Mouse (Mus musculus): ENCODE data around the gene Gm43552. TPM values are rescaled to one million over a fixed set of nuclear protein-coding genes. Genes with fewer than 3 reads are reported as not detected.

Gene Gm43552
- polyA plus RNA-seq, 1 experiment from 2014 or later = not detected

GRCm38 (mm10) chr5:65428321-65428720 lies 64.3 kb downstream of the Gm43552 start:
- Histone ChIP-seq H3K9me3 (ENCODE audit: low read depth, low read length) (no peaks in the 10 kb centered on the region), H3K27me3 (ENCODE audit: insufficient read depth, low read length) (no peaks in the 10 kb centered on the region), H3K4me2 (no peak overlapping the region), H3K27ac (ENCODE audit: low read depth) (no peak overlapping the region), H3K36me3 (ENCODE audit: insufficient read depth) (peaks cover 33% of the 10 kb centered on the region; the same call in 1 of the 2 replicates), H3K4me3 (ENCODE audit: low read depth, low read length) (no peak overlapping the region), H3K4me1 (ENCODE audit: insufficient read depth) (no peaks in the 10 kb centered on the region), H3K9ac (no peak overlapping the region)
- DNase-seq (no peak), ATAC-seq (ENCODE audit: insufficient read depth) (no peak)
- 45% methylated on average over 4 of the region's 4 CpGs for WGBS
- TF ChIP-seq CTCF (IDR thresholded peaks at IDR 0.05; ENCODE audit: low read depth) = no peak

GRCm38 (mm10) chr5:65425251-65425650 lies 67.4 kb downstream of the Gm43552 start:
- no peak for DNase-seq
- WGBS = 79% methylated on average over 5 of the region's 5 CpGs
- no peak overlapping the region for H3K4me3 ChIP-seq (ENCODE audit: low read depth, low read length)
- no peak overlapping the region for H3K27ac ChIP-seq (ENCODE audit: low read depth)
- no peaks in the 10 kb centered on the region for H3K27me3 ChIP-seq (ENCODE audit: insufficient read depth, low read length)
- no peak overlapping the region for H3K9ac ChIP-seq
- H3K36me3 ChIP-seq (ENCODE audit: insufficient read depth) = peaks cover 56% of the 10 kb centered on the region
- no peak for TF ChIP-seq CTCF (IDR thresholded peaks at IDR 0.05; ENCODE audit: low read depth)
- H3K4me2 ChIP-seq = no peak overlapping the region
- ATAC-seq (ENCODE audit: insufficient read depth) = no peak
- H3K4me1 ChIP-seq (ENCODE audit: insufficient read depth) = no peaks in the 10 kb centered on the region
- H3K9me3 ChIP-seq (ENCODE audit: low read depth, low read length) = no peaks in the 10 kb centered on the region

GRCm38 (mm10) chr5:65424215-65424614 lies 68.4 kb downstream of the Gm43552 start:
- DNase-seq (no peak), ATAC-seq (ENCODE audit: insufficient read depth) (no peak)
- 70% methylated on average over 6 of the region's 6 CpGs for WGBS
- H3K36me3 ChIP-seq (ENCODE audit: insufficient read depth) = peaks cover 63% of the 10 kb centered on the region
- no peaks in the 10 kb centered on the region for H3K27me3 ChIP-seq (ENCODE audit: insufficient read depth, low read length)
- H3K9me3 ChIP-seq (ENCODE audit: low read depth, low read length) = no peaks in the 10 kb centered on the region
- H3K4me1 ChIP-seq (ENCODE audit: insufficient read depth) = no peaks in the 10 kb centered on the region
- H3K4me2 ChIP-seq = no peak overlapping the region
- H3K27ac ChIP-seq (ENCODE audit: low read depth) = no peak overlapping the region
- no peak overlapping the region for H3K9ac ChIP-seq
- no peak for TF ChIP-seq CTCF (IDR thresholded peaks at IDR 0.05; ENCODE audit: low read depth)
- H3K4me3 ChIP-seq (ENCODE audit: low read depth, low read length) = no peak overlapping the region

- H3K4me2 ChIP-seq = no peak overlapping the region
- H3K9ac ChIP-seq = no peak overlapping the region
- H3K36me3 ChIP-seq (ENCODE audit: insufficient read depth) = peaks cover 74% of the 10 kb centered on the region
- H3K4me1 ChIP-seq (ENCODE audit: insufficient read depth) = no peaks in the 10 kb centered on the region
- ATAC-seq (ENCODE audit: insufficient read depth) = no peak
- WGBS = 91% methylated on average over 8 of the region's 8 CpGs
- no peak overlapping the region for H3K4me3 ChIP-seq (ENCODE audit: low read depth, low read length)
- TF ChIP-seq CTCF (IDR thresholded peaks at IDR 0.05; ENCODE audit: low read depth) = no peak
- no peaks in the 10 kb centered on the region for H3K9me3 ChIP-seq (ENCODE audit: low read depth, low read length)
- no peak for DNase-seq
- no peaks in the 10 kb centered on the region for H3K27me3 ChIP-seq (ENCODE audit: insufficient read depth, low read length)
- H3K27ac ChIP-seq (ENCODE audit: low read depth) = no peak overlapping the region
Observed at GRCm38 (mm10) chr5:65422803-65423202, 69.8 kb downstream of the Gm43552 start.

GRCm38 (mm10) chr5:65420822-65421221 lies 71.8 kb downstream of the Gm43552 start:
- Histone ChIP-seq H3K27ac (ENCODE audit: low read depth) (no peak overlapping the region), H3K9ac (no peak overlapping the region), H3K27me3 (ENCODE audit: insufficient read depth, low read length) (no peaks in the 10 kb centered on the region), H3K4me1 (ENCODE audit: insufficient read depth) (no peaks in the 10 kb centered on the region), H3K4me2 (no peak overlapping the region), H3K4me3 (ENCODE audit: low read depth, low read length) (no peak overlapping the region), H3K9me3 (ENCODE audit: low read depth, low read length) (no peaks in the 10 kb centered on the region), H3K36me3 (ENCODE audit: insufficient read depth) (peaks cover 78% of the 10 kb centered on the region)
- DNase-seq = no peak
- no peak for ATAC-seq (ENCODE audit: insufficient read depth)
- 75% methylated on average over 6 of the region's 6 CpGs for WGBS
- no peak for TF ChIP-seq CTCF (IDR thresholded peaks at IDR 0.05; ENCODE audit: low read depth)

GRCm38 (mm10) chr5:65419136-65419535 lies 73.5 kb downstream of the Gm43552 start:
- H3K4me3 ChIP-seq (ENCODE audit: low read depth, low read length) = no peak overlapping the region
- TF ChIP-seq CTCF (IDR thresholded peaks at IDR 0.05; ENCODE audit: low read depth) = no peak
- 79% methylated on average over 10 of the region's 10 CpGs for WGBS
- no peak overlapping the region for H3K27ac ChIP-seq (ENCODE audit: low read depth)
- H3K36me3 ChIP-seq (ENCODE audit: insufficient read depth) = peaks cover 70% of the 10 kb centered on the region
- H3K4me2 ChIP-seq = no peak overlapping the region
- DNase-seq (no peak), ATAC-seq (ENCODE audit: insufficient read depth) (no peak)
- H3K4me1 ChIP-seq (ENCODE audit: insufficient read depth) = no peaks in the 10 kb centered on the region
- H3K27me3 ChIP-seq (ENCODE audit: insufficient read depth, low read length) = no peaks in the 10 kb centered on the region
- H3K9me3 ChIP-seq (ENCODE audit: low read depth, low read length) = no peaks in the 10 kb centered on the region
- H3K9ac ChIP-seq = no peak overlapping the region

GRCm38 (mm10) chr5:65415653-65416458 lies 76.8 kb downstream of the Gm43552 start:
- Histone ChIP-seq H3K4me1 (ENCODE audit: insufficient read depth) (no peaks in the 10 kb centered on the region), H3K9me3 (ENCODE audit: low read depth, low read length) (no peaks in the 10 kb centered on the region), H3K27ac (ENCODE audit: low read depth) (peak overlapping the region; percentile 87), H3K4me3 (ENCODE audit: low read depth, low read length) (no peak overlapping the region), H3K36me3 (ENCODE audit: insufficient read depth) (peaks cover 63% of the 10 kb centered on the region), H3K27me3 (ENCODE audit: insufficient read depth, low read length) (no peaks in the 10 kb centered on the region), H3K9ac (peak overlapping the region; percentile 40), H3K4me2 (peak overlapping the region; percentile 12)
- WGBS = 16% methylated on average over 26 of the region's 26 CpGs
- peak; percentile 17; the same call in 1 of the 2 replicates for TF ChIP-seq CTCF (IDR thresholded peaks at IDR 0.05; ENCODE audit: low read depth)
- DNase-seq (peak; percentile 84), ATAC-seq (ENCODE audit: insufficient read depth) (peak; percentile 89)

Measured in lung, embryonic 14.5 days (tissue).